ENCODE assay signal across 14 mouse cellular contexts in the genomic region with DNA sequence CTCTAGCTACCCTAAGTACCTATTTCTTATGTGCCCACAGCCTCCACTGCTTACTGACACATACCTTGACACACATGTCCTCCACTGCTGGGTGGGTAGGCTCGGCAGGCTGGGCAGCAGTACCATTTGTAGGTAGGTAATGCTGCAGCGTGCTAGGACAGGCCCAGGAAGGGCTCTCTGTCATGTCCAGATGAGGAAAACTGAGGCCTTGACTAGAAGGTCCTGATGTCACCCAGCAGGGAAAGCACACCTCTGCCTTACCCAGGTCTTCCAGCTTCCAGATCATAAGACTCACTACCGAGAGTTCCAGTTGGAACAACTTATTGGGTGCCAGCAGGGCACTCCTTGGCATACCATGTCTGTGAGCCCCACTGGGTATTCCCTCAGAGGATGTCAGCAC. TPM values are rescaled to one million over a fixed set of nuclear protein-coding genes. Genes with fewer than 3 reads are reported as not detected.
DNase-seq lines count a peak whose midpoint lies in the region; ATAC-seq lines count a peak whose summit lies in the region.
"Had no signal": no experiment of that assay in that cellular context is flagged by ENCODE, and none has a peak within 500 bp of the region (broad histone marks: within the 10 kb centered on the region; RNA-seq: fewer than 3 reads in every experiment).

No protein-coding gene starts in this region.

- no peaks in the 10 kb centered on the region for H3K9me3 ChIP-seq in heart, embryonic 12.5 days (replicated peaks)
- no peaks in the 10 kb centered on the region for H3K9me3 ChIP-seq in midbrain, embryonic 13.5 days
- H3K9me3 ChIP-seq in midbrain, embryonic 10.5 days (replicated peaks), result no peaks in the 10 kb centered on the region
- H3K9me3 ChIP-seq in heart, embryonic 16.5 days (replicated peaks; ENCODE audit: control insufficient read depth, low read length), result no peaks in the 10 kb centered on the region
- H3K9me3 ChIP-seq in neural tube, embryonic 14.5 days (ENCODE audit: control insufficient read depth, low read length), result no peaks in the 10 kb centered on the region

- no peaks in the 10 kb centered on the region for H3K27me3 ChIP-seq in heart, embryonic 12.5 days (replicated peaks)
- no peaks in the 10 kb centered on the region for H3K27me3 ChIP-seq in midbrain, embryonic 13.5 days
- H3K27me3 ChIP-seq in midbrain, embryonic 10.5 days (ENCODE audit: low read depth, poor library complexity, severe bottlenecking), result no peaks in the 10 kb centered on the region
- H3K27me3 ChIP-seq in heart, embryonic 16.5 days (ENCODE audit: control insufficient read depth, insufficient read depth, low read length), result no peaks in the 10 kb centered on the region
- H3K27me3 ChIP-seq in neural tube, embryonic 14.5 days (ENCODE audit: control insufficient read depth, insufficient read depth, low read length), result no peaks in the 10 kb centered on the region
- H3K27me3 ChIP-seq: CH12.LX had no signal

- no peak overlapping the region for H3K27ac ChIP-seq in heart, embryonic 12.5 days (ENCODE audit: poor library complexity, severe bottlenecking)
- no peak overlapping the region for H3K27ac ChIP-seq in midbrain, embryonic 13.5 days
- H3K27ac ChIP-seq in midbrain, embryonic 10.5 days (replicated peaks), result no peak overlapping the region
- H3K27ac ChIP-seq in heart, embryonic 16.5 days (ENCODE audit: low read length), result peak overlapping the region; percentile 40
- H3K27ac ChIP-seq in neural tube, embryonic 14.5 days (ENCODE audit: low read depth, low read length), result no peak overlapping the region

- no peak overlapping the region for H3K4me3 ChIP-seq in heart, embryonic 12.5 days
- H3K4me3 ChIP-seq in midbrain, embryonic 13.5 days (replicated peaks), result no peak overlapping the region
- no peak overlapping the region for H3K4me3 ChIP-seq in midbrain, embryonic 10.5 days
- no peak overlapping the region for H3K4me3 ChIP-seq in heart, embryonic 16.5 days (ENCODE audit: low read length)
- no peak overlapping the region for H3K4me3 ChIP-seq in neural tube, embryonic 14.5 days (ENCODE audit: low read depth, low read length)

- DNase-seq in heart, adult 8-10 months (ENCODE audit: low spot score), result no peak
- no peak for DNase-seq in midbrain, embryonic 10.5 days (ENCODE audit: low spot score)
- DNase-seq in adrenal gland, postnatal 36 days, result no peak
- DNase-seq in ovary, postnatal 36 days (ENCODE audit: low spot score), result no peak
- DNase-seq: embryo, embryonic 11 days; kidney, postnatal 14 days; right cerebral cortex, postnatal 25 days had no signal

- peaks cover 39% of the 10 kb centered on the region for H3K36me3 ChIP-seq in heart, embryonic 12.5 days
- H3K36me3 ChIP-seq in midbrain, embryonic 13.5 days, result peaks cover 43% of the 10 kb centered on the region
- peaks cover 32% of the 10 kb centered on the region for H3K36me3 ChIP-seq in midbrain, embryonic 10.5 days
- H3K36me3 ChIP-seq in heart, embryonic 16.5 days (ENCODE audit: control insufficient read depth, insufficient read depth), result 0 out of 2 replicates have a peak, but pooled peaks cover 5% of the 10 kb centered on the region
- H3K36me3 ChIP-seq in neural tube, embryonic 14.5 days (ENCODE audit: control insufficient read depth, insufficient read depth, low read length), result peaks cover 23% of the 10 kb centered on the region

- H3K4me1 ChIP-seq in heart, embryonic 12.5 days (replicated peaks), result peaks cover 71% of the 10 kb centered on the region
- H3K4me1 ChIP-seq in midbrain, embryonic 13.5 days (replicated peaks), result peaks cover 64% of the 10 kb centered on the region
- H3K4me1 ChIP-seq in midbrain, embryonic 10.5 days, result peaks cover 51% of the 10 kb centered on the region
- peaks cover 53% of the 10 kb centered on the region for H3K4me1 ChIP-seq in heart, embryonic 16.5 days (ENCODE audit: control insufficient read depth, insufficient read depth, low read length)
- H3K4me1 ChIP-seq in neural tube, embryonic 14.5 days (ENCODE audit: control insufficient read depth, insufficient read depth, low read length), result peaks cover 29% of the 10 kb centered on the region

- WGBS in heart, embryonic 12.5 days, result 86% methylated on average over 3 of the region's 3 CpGs
- WGBS in midbrain, embryonic 13.5 days, result 91% methylated on average over 3 of the region's 3 CpGs
- 88% methylated on average over 3 of the region's 3 CpGs for WGBS in midbrain, embryonic 10.5 days
- 91% methylated on average over 3 of the region's 3 CpGs for WGBS in heart, embryonic 16.5 days
- WGBS in neural tube, embryonic 14.5 days, result 87% methylated on average over 3 of the region's 3 CpGs

- peak overlapping the region; percentile 34 for H3K9ac ChIP-seq in heart, embryonic 12.5 days
- peak overlapping the region; percentile 44; the same call in 1 of the 2 replicates for H3K9ac ChIP-seq in midbrain, embryonic 13.5 days (replicated peaks)
- peak overlapping the region; percentile 64; the same call in 1 of the 2 replicates for H3K9ac ChIP-seq in heart, embryonic 16.5 days (ENCODE audit: low read length)
- H3K9ac ChIP-seq in neural tube, embryonic 14.5 days (replicated peaks; ENCODE audit: low read depth, low read length), result 0 out of 2 replicates have a peak overlapping the region, but pooled peaks have one; percentile 8

- no peak overlapping the region for H3K4me2 ChIP-seq in heart, embryonic 12.5 days
- H3K4me2 ChIP-seq in midbrain, embryonic 13.5 days (replicated peaks), result no peak overlapping the region
- H3K4me2 ChIP-seq in heart, embryonic 16.5 days (ENCODE audit: low read depth, low read length), result no peak overlapping the region
- no peak overlapping the region for H3K4me2 ChIP-seq in neural tube, embryonic 14.5 days (ENCODE audit: low read depth, low read length)

- ATAC-seq in heart, embryonic 12.5 days (ENCODE audit: insufficient number of reproducible peaks, low FRiP score), result no peak
- no peak for ATAC-seq in midbrain, embryonic 13.5 days
- no peak for ATAC-seq in heart, embryonic 16.5 days (replicated peaks; ENCODE audit: extremely low read depth, insufficient read depth, low FRiP score)
- ATAC-seq in neural tube, embryonic 14.5 days (ENCODE audit: low read depth), result no peak

RNA-seq across cellular contexts. Expression of a gene that starts 7.5 kb away (rescaled TPM):
- 28.8 and 30.5 TPM in 2 replicates for polyA plus RNA-seq in heart, embryonic 12.5 days (2016; fragmentation: Nextera tagmentation; extraction: Ambion mirVana)
- total RNA-seq in heart, adult 8-10 months (2022), result 10 to 100 TPM; 52.0 to 71.5 (median 59.6) TPM
- polyA plus RNA-seq in midbrain, embryonic 13.5 days (2015; fragmentation: Nextera tagmentation; extraction: Ambion mirVana), result 37.6 and 44.2 TPM in 2 replicates
- 18.5 and 21.7 TPM in 2 replicates for polyA plus RNA-seq in midbrain, embryonic 10.5 days (2016; fragmentation: Nextera tagmentation; extraction: Ambion mirVana)
- 22.7 and 24.7 TPM in 2 replicates for polyA plus RNA-seq in heart, embryonic 16.5 days (2015; fragmentation: Nextera tagmentation; extraction: Ambion mirVana)
- polyA plus RNA-seq in neural tube, embryonic 14.5 days (2014; fragmentation: Nextera tagmentation; extraction: Ambion mirVana), result 43.3 and 46.6 TPM in 2 replicates
- total RNA-seq in adrenal gland, postnatal 36 days (2021), result 100 to 1,000 TPM in 1 of 2 experiments, 10 to 100 TPM in 1; 94.8 to 116 TPM

RNA-seq across cellular contexts. Expression of a gene that starts 22.8 kb away (rescaled TPM):
- 127 and 131 TPM in 2 replicates for polyA plus RNA-seq in heart, embryonic 12.5 days (2016; fragmentation: Nextera tagmentation; extraction: Ambion mirVana)
- total RNA-seq in heart, adult 8-10 months (2022), result 1 to 10 TPM; 3.9 to 4.6 (median 3.9) TPM
- polyA plus RNA-seq in midbrain, embryonic 13.5 days (2015; fragmentation: Nextera tagmentation; extraction: Ambion mirVana), result 665 and 668 TPM in 2 replicates
- 293 and 325 TPM in 2 replicates for polyA plus RNA-seq in midbrain, embryonic 10.5 days (2016; fragmentation: Nextera tagmentation; extraction: Ambion mirVana)
- 111 and 121 TPM in 2 replicates for polyA plus RNA-seq in heart, embryonic 16.5 days (2015; fragmentation: Nextera tagmentation; extraction: Ambion mirVana)
- polyA plus RNA-seq in neural tube, embryonic 14.5 days (2014; fragmentation: Nextera tagmentation; extraction: Ambion mirVana), result 561 and 590 TPM in 2 replicates
- 10 to 100 TPM; 32.7 to 34.0 TPM for total RNA-seq in adrenal gland, postnatal 36 days (2021)

RNA-seq across cellular contexts. Expression of a gene that starts 24.4 kb away (rescaled TPM):
- polyA plus RNA-seq in heart, embryonic 12.5 days (2016; fragmentation: Nextera tagmentation; extraction: Ambion mirVana), result 17.6 and 20.4 TPM in 2 replicates
- 10 to 100 TPM; 17.2 to 22.5 (median 21.2) TPM for total RNA-seq in heart, adult 8-10 months (2022)
- polyA plus RNA-seq in midbrain, embryonic 13.5 days (2015; fragmentation: Nextera tagmentation; extraction: Ambion mirVana), result 4.4 and 5.7 TPM in 2 replicates
- 6.9 and 7.3 TPM in 2 replicates for polyA plus RNA-seq in midbrain, embryonic 10.5 days (2016; fragmentation: Nextera tagmentation; extraction: Ambion mirVana)
- 8.5 and 11.2 TPM in 2 replicates for polyA plus RNA-seq in heart, embryonic 16.5 days (2015; fragmentation: Nextera tagmentation; extraction: Ambion mirVana)
- polyA plus RNA-seq in neural tube, embryonic 14.5 days (2014; fragmentation: Nextera tagmentation; extraction: Ambion mirVana), result 4.5 and 4.8 TPM in 2 replicates
- 10 to 100 TPM; 25.4 to 40.9 TPM for total RNA-seq in adrenal gland, postnatal 36 days (2021)

RNA-seq across cellular contexts. Expression of a gene that starts 26.2 kb away (rescaled TPM):
- polyA plus RNA-seq in heart, embryonic 12.5 days (2016; fragmentation: Nextera tagmentation; extraction: Ambion mirVana), result not detected in 2 replicates
- total RNA-seq in heart, adult 8-10 months (2022), result not detected
- 2.1 and 3.1 TPM in 2 replicates for polyA plus RNA-seq in midbrain, embryonic 13.5 days (2015; fragmentation: Nextera tagmentation; extraction: Ambion mirVana)
- 1.1 and 1.4 TPM in 2 replicates for polyA plus RNA-seq in midbrain, embryonic 10.5 days (2016; fragmentation: Nextera tagmentation; extraction: Ambion mirVana)
- not detected in 2 replicates for polyA plus RNA-seq in heart, embryonic 16.5 days (2015; fragmentation: Nextera tagmentation; extraction: Ambion mirVana)
- 2.7 and 4.3 TPM in 2 replicates for polyA plus RNA-seq in neural tube, embryonic 14.5 days (2014; fragmentation: Nextera tagmentation; extraction: Ambion mirVana)
- total RNA-seq in adrenal gland, postnatal 36 days (2021), result not detected
- total RNA-seq: CH12.LX; gastrocnemius, postnatal 4 days had no signal
- polyA plus RNA-seq: activated CD4-positive, CD25-positive, alpha-beta regulatory T cell, adult 4 months had no signal

RNA-seq across cellular contexts. Expression of a gene that starts 30.9 kb away (rescaled TPM):
- polyA plus RNA-seq in heart, embryonic 12.5 days (2016; fragmentation: Nextera tagmentation; extraction: Ambion mirVana), result 0.23 and 0.30 TPM in 2 replicates
- under 1 TPM in 1 of 4 experiments, not detected in 3; 0.14 TPM for total RNA-seq in heart, adult 8-10 months (2022)
- 41.1 and 47.1 TPM in 2 replicates for polyA plus RNA-seq in midbrain, embryonic 13.5 days (2015; fragmentation: Nextera tagmentation; extraction: Ambion mirVana)
- 2.1 and 5.1 TPM in 2 replicates for polyA plus RNA-seq in midbrain, embryonic 10.5 days (2016; fragmentation: Nextera tagmentation; extraction: Ambion mirVana)
- polyA plus RNA-seq in heart, embryonic 16.5 days (2015; fragmentation: Nextera tagmentation; extraction: Ambion mirVana), result 0.08 and 0.20 TPM in 2 replicates
- polyA plus RNA-seq in neural tube, embryonic 14.5 days (2014; fragmentation: Nextera tagmentation; extraction: Ambion mirVana), result 70.6 and 94.9 TPM in 2 replicates
- total RNA-seq in adrenal gland, postnatal 36 days (2021), result 1 to 10 TPM; 1.5 to 1.6 TPM
- total RNA-seq: CH12.LX had no signal
- polyA plus RNA-seq: activated CD4-positive, CD25-positive, alpha-beta regulatory T cell, adult 4 months had no signal

Comparison
In these comparisons a context has a peak if more than half of its experiments do, and no peak if none do; other contexts are left out.
1. H3K9ac ChIP-seq: peak in every context shown above with its lines; median percentile 64 in heart, embryonic 16.5 days; 44 in midbrain, embryonic 13.5 days; 34 in heart, embryonic 12.5 days; 8 in neural tube, embryonic 14.5 days.